Mouse (Mus musculus): ENCODE measurements around the gene Morc4. TPM values are rescaled to one million over a fixed set of nuclear protein-coding genes. Genes with fewer than 3 reads are reported as not detected.

Morc4 gene
- polyA plus RNA-seq, 1 experiment from 2014 or later: 13.6 TPM

DNA sequence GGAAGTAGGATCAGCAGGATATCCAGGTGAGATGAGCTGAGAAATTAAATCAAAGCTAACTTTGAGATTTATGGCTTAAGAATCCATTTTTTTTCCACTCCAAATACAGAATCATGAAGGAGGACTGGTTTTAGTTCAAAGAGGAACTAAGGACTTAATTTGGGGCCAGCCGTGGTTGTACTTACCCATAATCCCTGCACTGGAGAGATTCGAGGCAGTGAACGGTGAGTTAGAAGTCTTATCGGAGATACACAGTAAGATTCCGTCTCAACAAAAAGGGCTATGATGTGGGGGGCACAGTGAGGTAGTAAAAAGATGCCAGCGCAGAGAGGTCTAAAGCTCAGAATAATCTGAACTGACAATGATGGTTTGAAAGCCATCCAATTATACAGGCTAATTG lies 75.4 kb downstream of the Morc4 start:
- Histone ChIP-seq H3K27ac (ENCODE audit: low read length) (no peak overlapping the region), H3K9ac (ENCODE audit: low read length) (no peak overlapping the region), H3K4me3 (ENCODE audit: low read length) (no peak overlapping the region), H3K4me1 (replicated peaks; ENCODE audit: control insufficient read depth, insufficient read depth, low read length) (no peaks in the 10 kb centered on the region; the same call in 1 of the 2 replicates), H3K36me3 (ENCODE audit: control insufficient read depth, insufficient read depth, low read length) (no peaks in the 10 kb centered on the region), H3K9me3 (ENCODE audit: control insufficient read depth, low read length) (no peaks in the 10 kb centered on the region), H3K27me3 (ENCODE audit: control insufficient read depth, insufficient read depth, low read depth, low read length) (peaks cover 2% of the 10 kb centered on the region; the same call in 1 of the 2 replicates), H3K4me2 (ENCODE audit: low read depth, low read length) (no peak overlapping the region)
- WGBS: 88% methylated on average over 6 of the region's 6 CpGs
- ATAC-seq (ENCODE audit: low read depth): no peak

DNA sequence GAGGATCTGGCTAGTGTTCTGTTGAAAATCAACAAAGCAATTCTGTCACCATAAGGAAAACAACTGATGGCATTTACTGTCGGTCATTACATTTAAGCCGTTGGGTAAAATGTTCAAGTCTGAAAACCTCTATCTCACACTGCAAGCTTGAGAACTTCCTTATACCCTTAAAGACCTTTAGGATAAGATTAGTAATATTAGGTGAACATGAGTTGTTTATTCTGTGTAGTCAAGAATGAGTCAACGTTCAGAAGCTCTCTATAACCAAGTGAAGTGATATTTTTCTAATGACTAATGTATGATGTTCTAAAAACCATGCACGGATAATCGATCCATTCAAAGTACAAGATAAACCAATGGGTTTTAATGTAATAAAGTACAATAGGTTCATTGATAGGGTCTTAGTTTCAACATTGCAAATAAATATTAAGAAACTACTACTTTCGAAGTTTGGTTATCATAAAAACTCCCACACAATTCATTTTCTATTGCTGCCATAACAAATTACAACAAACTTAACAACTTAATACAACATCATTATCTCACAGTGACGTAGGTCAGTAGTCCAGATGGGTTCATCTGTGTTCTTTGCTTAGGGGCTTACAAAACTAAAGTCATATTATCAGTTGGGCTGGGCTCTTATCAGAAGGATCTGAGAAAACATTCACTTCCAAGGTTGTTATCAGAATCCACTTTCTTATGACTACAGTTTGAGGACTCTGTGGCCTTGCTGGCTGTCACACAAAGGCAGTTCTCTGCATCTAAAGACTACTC lies 77.2 kb downstream of the Morc4 start:
- Histone ChIP-seq H3K9ac (ENCODE audit: low read length) (no peak overlapping the region), H3K9me3 (ENCODE audit: control insufficient read depth, low read length) (no peaks in the 10 kb centered on the region), H3K36me3 (ENCODE audit: control insufficient read depth, insufficient read depth, low read length) (no peaks in the 10 kb centered on the region), H3K4me3 (ENCODE audit: low read length) (no peak overlapping the region), H3K4me1 (replicated peaks; ENCODE audit: control insufficient read depth, insufficient read depth, low read length) (no peaks in the 10 kb centered on the region; the same call in 1 of the 2 replicates), H3K27me3 (ENCODE audit: control insufficient read depth, insufficient read depth, low read depth, low read length) (peaks cover 2% of the 10 kb centered on the region; the same call in 1 of the 2 replicates), H3K27ac (ENCODE audit: low read length) (no peak overlapping the region), H3K4me2 (ENCODE audit: low read depth, low read length) (no peak overlapping the region)
- 60% methylated on average over 7 of the region's 7 CpGs for WGBS
- no peak for ATAC-seq (ENCODE audit: low read depth)

DNA sequence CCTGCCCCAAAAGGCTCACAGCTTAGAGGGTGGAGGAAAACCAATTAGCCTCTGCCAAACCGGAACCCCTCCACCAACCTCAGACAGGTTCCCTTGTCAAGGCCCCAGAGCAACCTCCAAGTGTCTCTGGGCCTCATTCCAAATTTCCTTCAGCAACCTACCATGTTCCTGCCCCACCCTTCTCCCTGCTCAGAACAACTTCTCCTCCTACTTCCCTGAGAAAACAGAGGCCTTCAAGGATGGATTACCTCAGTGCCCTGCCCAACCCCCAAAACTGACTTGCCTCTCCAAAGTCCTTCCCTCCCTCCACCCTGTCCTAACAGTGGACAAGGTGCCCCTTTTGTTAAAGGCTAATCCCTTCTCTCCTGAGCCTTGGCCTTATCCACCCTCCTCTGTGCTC lies 85.7 kb downstream of the Morc4 start:
- Histone ChIP-seq H3K9me3 (ENCODE audit: control insufficient read depth, low read length) (no peaks in the 10 kb centered on the region), H3K4me3 (ENCODE audit: low read length) (no peak overlapping the region), H3K27ac (ENCODE audit: low read length) (no peak overlapping the region), H3K9ac (ENCODE audit: low read length) (no peak overlapping the region), H3K27me3 (ENCODE audit: control insufficient read depth, insufficient read depth, low read depth, low read length) (no peaks in the 10 kb centered on the region; the same call in 1 of the 2 replicates), H3K36me3 (ENCODE audit: control insufficient read depth, insufficient read depth, low read length) (no peaks in the 10 kb centered on the region), H3K4me2 (ENCODE audit: low read depth, low read length) (no peak overlapping the region), H3K4me1 (replicated peaks; ENCODE audit: control insufficient read depth, insufficient read depth, low read length) (no peaks in the 10 kb centered on the region; the same call in 1 of the 2 replicates)
- 56% methylated on average over 1 of the region's 1 CpGs for WGBS
- ATAC-seq (ENCODE audit: low read depth): peak; percentile 83

DNA sequence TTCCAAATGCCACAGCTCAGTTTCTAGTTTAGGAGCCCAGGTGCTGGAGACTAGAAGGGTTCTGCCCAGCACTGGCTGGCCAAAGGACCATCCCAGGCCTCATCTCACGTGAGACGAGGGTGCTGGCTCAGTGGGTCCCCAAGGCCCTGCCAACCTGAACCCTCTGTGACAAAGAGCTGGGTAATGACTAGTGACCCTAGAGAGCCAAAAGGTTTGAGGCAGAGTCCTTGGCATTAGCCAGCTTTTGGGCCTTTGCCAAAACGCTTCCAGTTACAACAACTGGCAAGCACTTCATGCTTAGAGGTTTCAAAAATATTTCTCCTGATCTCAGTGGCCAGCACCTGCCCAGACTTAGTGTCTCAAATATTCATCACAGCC lies 88.4 kb downstream of the Morc4 start:
- Histone ChIP-seq H3K4me1 (replicated peaks; ENCODE audit: control insufficient read depth, insufficient read depth, low read length) (no peaks in the 10 kb centered on the region; the same call in 1 of the 2 replicates), H3K4me2 (ENCODE audit: low read depth, low read length) (no peak overlapping the region), H3K9me3 (ENCODE audit: control insufficient read depth, low read length) (no peaks in the 10 kb centered on the region), H3K27me3 (ENCODE audit: control insufficient read depth, insufficient read depth, low read depth, low read length) (no peaks in the 10 kb centered on the region; the same call in 1 of the 2 replicates), H3K36me3 (ENCODE audit: control insufficient read depth, insufficient read depth, low read length) (no peaks in the 10 kb centered on the region), H3K27ac (ENCODE audit: low read length) (no peak overlapping the region), H3K4me3 (ENCODE audit: low read length) (no peak overlapping the region), H3K9ac (ENCODE audit: low read length) (no peak overlapping the region)
- WGBS: 90% methylated on average over 3 of the region's 3 CpGs
- ATAC-seq (ENCODE audit: low read depth): 0 out of 2 replicates have a peak, but pooled peaks have one; percentile 12

DNA sequence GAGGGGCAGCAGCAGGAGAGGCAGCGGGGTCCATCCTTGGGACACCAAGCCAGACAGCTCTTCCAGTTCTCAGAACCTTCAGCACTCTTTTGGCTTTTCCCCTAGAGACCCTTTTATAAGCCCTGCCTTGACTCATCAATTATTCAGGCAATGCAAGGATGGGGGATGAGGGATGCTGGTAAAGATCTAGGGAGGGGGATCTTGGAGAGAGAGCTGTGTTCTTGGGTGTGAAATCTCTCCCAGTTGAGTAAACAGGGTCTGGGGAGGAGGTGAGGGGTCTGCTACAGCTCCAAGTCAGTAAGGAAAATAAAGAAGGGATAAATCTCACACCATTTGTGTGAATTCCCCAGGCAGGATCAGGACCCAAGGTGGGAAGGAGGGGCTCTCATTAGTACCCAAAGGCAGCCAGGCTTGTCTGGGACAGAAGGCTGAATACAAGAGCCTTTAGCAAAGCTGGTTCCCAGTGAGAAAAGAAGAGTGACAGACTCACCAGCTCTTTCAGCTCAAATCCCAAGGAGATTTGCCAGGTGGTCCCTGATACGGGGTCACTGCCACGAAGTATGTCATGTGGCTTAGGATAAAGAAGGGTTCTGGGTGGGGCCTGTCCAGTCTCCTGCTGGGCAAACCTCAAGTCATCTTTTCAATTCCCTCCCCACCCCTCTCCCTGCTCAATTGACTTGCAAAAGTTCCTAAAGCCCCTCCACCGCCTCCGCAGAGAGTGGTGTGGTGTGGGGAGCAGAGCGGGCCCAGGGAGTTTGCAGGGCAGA lies 89.0 kb downstream of the Morc4 start, which contains the start of gene Ripply1:
Gene Ripply1 (minus strand): TSS at position 76 of the 767 bp plus-strand sequence.
- ATAC-seq (ENCODE audit: low read depth): no peak
- Histone ChIP-seq H3K9me3 (ENCODE audit: control insufficient read depth, low read length) (no peaks in the 10 kb centered on the region), H3K36me3 (ENCODE audit: control insufficient read depth, insufficient read depth, low read length) (no peaks in the 10 kb centered on the region), H3K4me3 (ENCODE audit: low read length) (no peak within 1 kb of the TSS), H3K4me1 (replicated peaks; ENCODE audit: control insufficient read depth, insufficient read depth, low read length) (no peaks in the 10 kb centered on the region; the same call in 1 of the 2 replicates), H3K27me3 (ENCODE audit: control insufficient read depth, insufficient read depth, low read depth, low read length) (no peaks in the 10 kb centered on the region; the same call in 1 of the 2 replicates), H3K4me2 (ENCODE audit: low read depth, low read length) (no peak within 1 kb of the TSS), H3K27ac (ENCODE audit: low read length) (no peak within 1 kb of the TSS), H3K9ac (ENCODE audit: low read length) (no peak within 1 kb of the TSS)
- 62% methylated on average over 6 of the region's 6 CpGs for WGBS

DNA sequence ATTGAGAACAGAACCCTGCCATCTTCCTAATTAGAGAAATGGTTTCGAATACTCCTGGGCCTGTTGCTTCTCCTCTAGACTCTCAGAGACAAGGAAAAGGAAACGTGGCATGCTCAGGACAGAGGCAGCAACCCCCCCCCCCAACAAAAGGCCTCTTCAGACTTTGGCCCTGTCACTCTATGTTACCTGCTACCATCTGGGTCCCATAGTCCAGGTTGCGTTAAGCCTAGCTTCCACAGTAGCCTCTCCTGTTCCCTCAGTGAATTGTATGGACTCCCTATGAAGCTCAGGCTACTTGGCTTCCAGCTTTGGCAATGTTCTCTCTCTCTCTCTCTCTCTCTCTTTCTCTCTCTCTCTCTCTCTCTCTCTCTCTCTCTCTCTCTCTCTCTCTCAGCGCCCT lies 89.9 kb downstream of the Morc4 start:
- Histone ChIP-seq H3K4me3 (ENCODE audit: low read length) (no peak overlapping the region), H3K36me3 (ENCODE audit: control insufficient read depth, insufficient read depth, low read length) (no peaks in the 10 kb centered on the region), H3K27ac (ENCODE audit: low read length) (no peak overlapping the region), H3K4me1 (replicated peaks; ENCODE audit: control insufficient read depth, insufficient read depth, low read length) (no peaks in the 10 kb centered on the region; the same call in 1 of the 2 replicates), H3K4me2 (ENCODE audit: low read depth, low read length) (no peak overlapping the region), H3K27me3 (ENCODE audit: control insufficient read depth, insufficient read depth, low read depth, low read length) (no peaks in the 10 kb centered on the region; the same call in 1 of the 2 replicates), H3K9ac (ENCODE audit: low read length) (no peak overlapping the region), H3K9me3 (ENCODE audit: control insufficient read depth, low read length) (no peaks in the 10 kb centered on the region)
- no peak for ATAC-seq (ENCODE audit: low read depth)
- WGBS: 76% methylated on average over 4 of the region's 4 CpGs

DNA sequence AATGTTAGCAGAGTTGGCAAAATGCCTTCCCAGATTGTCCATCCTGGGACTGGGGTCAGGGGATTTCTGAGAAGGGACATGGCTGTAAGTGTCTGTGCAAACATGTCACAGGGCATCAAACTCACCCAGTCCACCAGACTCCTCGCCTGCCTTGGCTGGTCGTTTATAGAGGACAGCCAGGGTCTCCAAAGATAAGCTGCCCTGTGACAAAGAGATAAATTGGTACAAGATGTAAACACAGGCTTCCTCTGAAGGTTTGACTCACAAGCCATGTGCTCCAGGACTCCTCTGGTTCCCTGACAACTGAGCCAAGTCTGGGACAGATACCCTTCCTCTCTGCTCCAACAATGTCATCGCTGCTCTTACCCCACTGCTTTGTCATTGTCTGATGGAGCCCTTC lies 90.5 kb downstream of the Morc4 start:
- Histone ChIP-seq H3K9ac (ENCODE audit: low read length) (no peak overlapping the region), H3K4me1 (replicated peaks; ENCODE audit: control insufficient read depth, insufficient read depth, low read length) (no peaks in the 10 kb centered on the region; the same call in 1 of the 2 replicates), H3K4me2 (ENCODE audit: low read depth, low read length) (no peak overlapping the region), H3K27ac (ENCODE audit: low read length) (no peak overlapping the region), H3K4me3 (ENCODE audit: low read length) (no peak overlapping the region), H3K27me3 (ENCODE audit: control insufficient read depth, insufficient read depth, low read depth, low read length) (no peaks in the 10 kb centered on the region; the same call in 1 of the 2 replicates), H3K9me3 (ENCODE audit: control insufficient read depth, low read length) (no peaks in the 10 kb centered on the region), H3K36me3 (ENCODE audit: control insufficient read depth, insufficient read depth, low read length) (no peaks in the 10 kb centered on the region)
- ATAC-seq (ENCODE audit: low read depth): peak; percentile 52
- 29% methylated on average over 3 of the region's 3 CpGs for WGBS

DNA sequence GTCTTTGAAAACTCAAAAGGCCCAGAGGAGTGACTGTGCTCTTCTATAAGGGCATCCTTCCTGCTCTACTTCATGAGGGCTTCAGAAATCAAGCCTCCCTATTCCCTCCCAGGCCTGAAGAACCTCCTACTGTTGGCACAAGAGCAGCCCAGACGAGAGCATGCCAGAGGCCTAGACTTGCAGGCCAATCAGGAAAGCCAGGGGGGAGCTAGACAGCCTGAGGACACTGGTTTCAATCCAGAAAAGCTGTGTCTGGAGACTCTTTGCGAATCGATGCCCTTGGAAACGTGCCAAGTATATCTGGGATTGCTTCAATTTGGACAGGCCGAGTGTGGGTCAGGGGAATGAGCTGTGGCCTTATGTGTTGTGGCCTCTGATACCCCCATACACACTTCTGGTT lies 92.1 kb downstream of the Morc4 start:
- Histone ChIP-seq H3K27me3 (ENCODE audit: control insufficient read depth, insufficient read depth, low read depth, low read length) (no peaks in the 10 kb centered on the region; the same call in 1 of the 2 replicates), H3K27ac (ENCODE audit: low read length) (no peak overlapping the region), H3K4me3 (ENCODE audit: low read length) (no peak overlapping the region), H3K36me3 (ENCODE audit: control insufficient read depth, insufficient read depth, low read length) (no peaks in the 10 kb centered on the region), H3K4me2 (ENCODE audit: low read depth, low read length) (no peak overlapping the region), H3K4me1 (replicated peaks; ENCODE audit: control insufficient read depth, insufficient read depth, low read length) (no peaks in the 10 kb centered on the region), H3K9me3 (ENCODE audit: control insufficient read depth, low read length) (no peaks in the 10 kb centered on the region), H3K9ac (ENCODE audit: low read length) (no peak overlapping the region)
- ATAC-seq (ENCODE audit: low read depth): no peak
- WGBS: 69% methylated on average over 5 of the region's 5 CpGs

DNA sequence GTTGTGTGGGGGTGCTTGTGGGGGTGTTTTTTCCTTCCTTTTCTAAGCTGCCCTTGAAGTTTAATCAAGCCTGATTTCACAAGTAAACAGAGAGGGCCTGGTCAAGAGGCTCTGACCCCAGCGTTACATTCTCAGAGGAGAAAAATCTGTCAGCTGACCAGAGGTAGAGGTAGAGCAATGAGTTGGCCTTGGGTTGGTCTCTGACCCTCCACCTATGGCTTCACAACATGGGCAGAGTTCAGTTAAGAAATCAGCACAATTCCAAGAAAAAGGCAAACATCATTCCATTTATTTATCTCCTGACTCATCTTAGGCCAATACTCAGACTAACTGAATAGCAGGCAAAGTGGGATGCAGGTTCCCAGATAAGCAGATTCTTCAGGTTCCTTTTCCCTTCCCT lies 92.6 kb downstream of the Morc4 start:
- no peaks in the 10 kb centered on the region for H3K4me1 ChIP-seq (replicated peaks; ENCODE audit: control insufficient read depth, insufficient read depth, low read length)
- ATAC-seq (ENCODE audit: low read depth): no peak
- H3K36me3 ChIP-seq (ENCODE audit: control insufficient read depth, insufficient read depth, low read length): no peaks in the 10 kb centered on the region
- no peak overlapping the region for H3K27ac ChIP-seq (ENCODE audit: low read length)
- H3K9ac ChIP-seq (ENCODE audit: low read length): no peak overlapping the region
- no peak overlapping the region for H3K4me3 ChIP-seq (ENCODE audit: low read length)
- H3K4me2 ChIP-seq (ENCODE audit: low read depth, low read length): no peak overlapping the region
- 50% methylated on average over 1 of the region's 1 CpGs for WGBS
- no peaks in the 10 kb centered on the region for H3K9me3 ChIP-seq (ENCODE audit: control insufficient read depth, low read length)
- no peaks in the 10 kb centered on the region; the same call in 1 of the 2 replicates for H3K27me3 ChIP-seq (ENCODE audit: control insufficient read depth, insufficient read depth, low read depth, low read length)

Measured in lung, embryonic 16.5 days (tissue).